In the genomic region with DNA sequence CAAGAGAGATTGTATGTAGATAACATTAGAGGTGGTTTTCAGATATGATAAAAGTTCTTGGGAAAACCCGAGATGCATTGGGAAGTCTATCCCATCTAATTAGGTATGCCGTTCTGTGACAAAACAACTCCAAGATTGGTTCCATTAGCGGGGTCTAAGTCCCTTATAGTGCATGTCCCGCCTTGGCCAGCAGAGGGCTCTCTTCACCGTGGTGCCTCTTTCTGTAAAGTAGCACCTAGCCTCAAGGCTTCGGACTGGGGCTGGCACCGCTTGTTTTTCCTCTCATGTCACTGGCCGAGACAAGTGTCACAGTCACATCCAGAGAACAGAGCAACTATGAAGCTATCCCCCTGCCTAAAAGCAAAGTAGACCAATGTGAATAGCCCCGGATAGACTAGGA, we compare ENCODE assay signal across 9 mouse cellular contexts. TPM values are rescaled to one million over a fixed set of nuclear protein-coding genes. Genes with fewer than 3 reads are reported as not detected.
A peak's percentile ranks its signal among the peaks of the same experiment; 100 is the strongest.
DNase-seq lines count a peak whose midpoint lies in the region; ATAC-seq and TF ChIP-seq lines count a peak whose summit lies in the region.
"Had no signal": no experiment of that assay in that cellular context is flagged by ENCODE, and none has a peak within 500 bp of the region (broad histone marks: within the 10 kb centered on the region; RNA-seq: fewer than 3 reads in every experiment).

No protein-coding gene starts in this region.

- DNase-seq in forebrain, embryonic 10.5 days (ENCODE audit: extremely low spot score, low spot score) = peak; percentile 79
- DNase-seq in left cerebral cortex, adult 11 months (ENCODE audit: low spot score) = peak; percentile 51
- DNase-seq in monocyte, adult 2 months (ENCODE audit: low read depth in 1 of 2, low spot score in 2 of 2) = peak; percentile 16 to 67
- peak; percentile 72 to 91 for DNase-seq in spleen, postnatal 4 days (ENCODE audit: low spot score in 2 of 2)

- H3K4me1 ChIP-seq in forebrain, embryonic 10.5 days = peaks cover 13% of the 10 kb centered on the region
- H3K4me1 ChIP-seq in forebrain, embryonic 13.5 days = 0 out of 2 replicates have a peak, but pooled peaks cover 3% of the 10 kb centered on the region
- no peaks in the 10 kb centered on the region for H3K4me1 ChIP-seq in bone marrow, adult 2 months (ENCODE audit: control insufficient read depth, insufficient read depth, low read length)
- H3K4me1 ChIP-seq in embryonic fibroblast, embryonic 13.5 days (ENCODE audit: control insufficient read depth, insufficient read depth, low read length) = no peaks in the 10 kb centered on the region

- H3K4me3 ChIP-seq in forebrain, embryonic 10.5 days = no peak overlapping the region
- no peak overlapping the region for H3K4me3 ChIP-seq in forebrain, embryonic 13.5 days
- H3K4me3 ChIP-seq in bone marrow, adult 2 months (replicated peaks; ENCODE audit: control insufficient read depth, low read depth, low read length) = no peak overlapping the region
- H3K4me3 ChIP-seq in embryonic fibroblast, embryonic 13.5 days (ENCODE audit: insufficient read depth, low read length) = no peak overlapping the region
- H3K4me3 ChIP-seq: midbrain, embryonic 12.5 days had no signal

- H3K4me2 ChIP-seq in forebrain, embryonic 13.5 days = no peak overlapping the region
- H3K4me2 ChIP-seq: midbrain, embryonic 12.5 days had no signal

- no peaks in the 10 kb centered on the region for H3K36me3 ChIP-seq in forebrain, embryonic 10.5 days (replicated peaks)
- no peaks in the 10 kb centered on the region for H3K36me3 ChIP-seq in forebrain, embryonic 13.5 days (ENCODE audit: poor library complexity, severe bottlenecking)
- H3K36me3 ChIP-seq: midbrain, embryonic 12.5 days had no signal

- no peaks in the 10 kb centered on the region for H3K9me3 ChIP-seq in forebrain, embryonic 10.5 days
- H3K9me3 ChIP-seq in forebrain, embryonic 13.5 days (replicated peaks) = no peaks in the 10 kb centered on the region
- H3K9me3 ChIP-seq: midbrain, embryonic 12.5 days had no signal

- H3K27me3 ChIP-seq in forebrain, embryonic 10.5 days (ENCODE audit: poor library complexity, severe bottlenecking) = peaks cover 15% of the 10 kb centered on the region
- H3K27me3 ChIP-seq in forebrain, embryonic 13.5 days = no peaks in the 10 kb centered on the region

- peak; percentile 93 for TF ChIP-seq CTCF in bone marrow, adult 2 months (IDR thresholded peaks at IDR 0.05; ENCODE audit: control insufficient read depth, insufficient read depth, low read length)
- TF ChIP-seq CTCF in embryonic fibroblast, embryonic 13.5 days (IDR thresholded peaks at IDR 0.05; ENCODE audit: borderline replicate concordance, insufficient read depth, low read length) = peak; percentile 85

- no peak for ATAC-seq in forebrain, embryonic 13.5 days
- ATAC-seq in hematopoietic stem cell, adult 5-6 weeks (replicated peaks in 1 of 2; ENCODE audit: insufficient read depth in 1 of 2, low FRiP score in 2 of 2, low TSS enrichment in 1 of 2, low read depth in 1 of 2, poor library complexity in 2 of 2, severe bottlenecking in 2 of 2) = peak; percentile 72 to 74

- H3K9ac ChIP-seq in forebrain, embryonic 13.5 days = no peak overlapping the region
- H3K9ac ChIP-seq: midbrain, embryonic 12.5 days had no signal

- TF ChIP-seq POLR2A in bone marrow, adult 2 months (IDR thresholded peaks at IDR 0.05; ENCODE audit: borderline replicate concordance, control insufficient read depth, low read depth, low read length) = no peak
- no peak for TF ChIP-seq POLR2A in embryonic fibroblast, embryonic 13.5 days (IDR thresholded peaks at IDR 0.05; ENCODE audit: low read depth, low read length)

- 16% methylated on average over 9 of the region's 9 CpGs for WGBS in forebrain, embryonic 10.5 days
- WGBS in forebrain, embryonic 13.5 days = 10% methylated on average over 9 of the region's 9 CpGs
- WGBS in bone marrow, adult 2 months = 14% methylated on average over 9 of the region's 9 CpGs

- no peak overlapping the region for H3K27ac ChIP-seq in forebrain, embryonic 10.5 days
- H3K27ac ChIP-seq in forebrain, embryonic 13.5 days = no peak overlapping the region
- H3K27ac ChIP-seq in bone marrow, adult 2 months (ENCODE audit: control insufficient read depth, insufficient read depth, low read depth, low read length, poor library complexity) = no peak overlapping the region
- H3K27ac ChIP-seq in embryonic fibroblast, embryonic 13.5 days (ENCODE audit: insufficient read depth, low read length) = no peak overlapping the region
- H3K27ac ChIP-seq: midbrain, embryonic 12.5 days had no signal

RNA-seq across cellular contexts. Expression of a gene that starts 25.3 kb away (rescaled TPM):
- polyA plus RNA-seq in forebrain, embryonic 10.5 days (2016; fragmentation: Nextera tagmentation; extraction: Ambion mirVana) = not detected in 2 replicates
- not detected in 2 replicates for polyA plus RNA-seq in forebrain, embryonic 13.5 days (2015; fragmentation: Nextera tagmentation; extraction: Ambion mirVana)
- polyA plus RNA-seq in bone marrow, adult 2 months (2011; ENCODE audit: insufficient read depth, insufficient read length, low replicate concordance, missing spikeins) = 1.1 and 3.0 TPM in 2 replicates
- polyA plus RNA-seq in embryonic fibroblast, embryonic 13.5 days (2011; ENCODE audit: insufficient read length, low read depth, missing spikeins) = not detected in 2 replicates
- total RNA-seq in hematopoietic stem cell, adult 5-6 weeks (2017) = 12.3 and 22.7 TPM in 2 replicates
- polyA plus RNA-seq: midbrain, embryonic 12.5 days had no signal

RNA-seq across cellular contexts. Expression of a gene that starts 39.8 kb away (rescaled TPM):
- polyA plus RNA-seq in forebrain, embryonic 10.5 days (2016; fragmentation: Nextera tagmentation; extraction: Ambion mirVana) = not detected in 2 replicates
- polyA plus RNA-seq in forebrain, embryonic 13.5 days (2015; fragmentation: Nextera tagmentation; extraction: Ambion mirVana) = 0.16 TPM in 1 of 2 replicates, not detected in the other
- not detected in 2 replicates for polyA plus RNA-seq in bone marrow, adult 2 months (2011; ENCODE audit: insufficient read depth, insufficient read length, low replicate concordance, missing spikeins)
- polyA plus RNA-seq in embryonic fibroblast, embryonic 13.5 days (2011; ENCODE audit: insufficient read length, low read depth, missing spikeins) = not detected in 2 replicates
- not detected in 2 replicates for total RNA-seq in hematopoietic stem cell, adult 5-6 weeks (2017)
- polyA plus RNA-seq: midbrain, embryonic 12.5 days had no signal

RNA-seq across cellular contexts. Expression of a gene that starts 59.5 kb away (rescaled TPM):
- 10.9 and 11.1 TPM in 2 replicates for polyA plus RNA-seq in forebrain, embryonic 10.5 days (2016; fragmentation: Nextera tagmentation; extraction: Ambion mirVana)
- 10.2 and 11.0 TPM in 2 replicates for polyA plus RNA-seq in forebrain, embryonic 13.5 days (2015; fragmentation: Nextera tagmentation; extraction: Ambion mirVana)
- polyA plus RNA-seq in bone marrow, adult 2 months (2011; ENCODE audit: insufficient read depth, insufficient read length, low replicate concordance, missing spikeins) = 1.6 and 4.5 TPM in 2 replicates
- 10.5 and 11.1 TPM in 2 replicates for polyA plus RNA-seq in embryonic fibroblast, embryonic 13.5 days (2011; ENCODE audit: insufficient read length, low read depth, missing spikeins)
- total RNA-seq in hematopoietic stem cell, adult 5-6 weeks (2017) = 4.3 and 5.0 TPM in 2 replicates
